Mouse (Mus musculus) E14TG2a.4 (cell line): ENCODE results near the gene Cpa4.

Experiments used
- CTCF ChIP-seq: conservative IDR thresholded peaks from 2 replicates; pipeline ENCODE4 v1.5.1; 2014; ENCODE audit warnings: low read length
- NANOG ChIP-seq: IDR thresholded peaks from 2 replicates; pipeline ENCODE4 v1.6.1; 2014; ENCODE audit warnings: borderline replicate concordance, low read length, mixed read lengths
- POU5F1 ChIP-seq: IDR thresholded peaks from 2 replicates; pipeline ENCODE4 v1.6.1; 2014; ENCODE audit warnings: low read length, borderline replicate concordance

DNA sequence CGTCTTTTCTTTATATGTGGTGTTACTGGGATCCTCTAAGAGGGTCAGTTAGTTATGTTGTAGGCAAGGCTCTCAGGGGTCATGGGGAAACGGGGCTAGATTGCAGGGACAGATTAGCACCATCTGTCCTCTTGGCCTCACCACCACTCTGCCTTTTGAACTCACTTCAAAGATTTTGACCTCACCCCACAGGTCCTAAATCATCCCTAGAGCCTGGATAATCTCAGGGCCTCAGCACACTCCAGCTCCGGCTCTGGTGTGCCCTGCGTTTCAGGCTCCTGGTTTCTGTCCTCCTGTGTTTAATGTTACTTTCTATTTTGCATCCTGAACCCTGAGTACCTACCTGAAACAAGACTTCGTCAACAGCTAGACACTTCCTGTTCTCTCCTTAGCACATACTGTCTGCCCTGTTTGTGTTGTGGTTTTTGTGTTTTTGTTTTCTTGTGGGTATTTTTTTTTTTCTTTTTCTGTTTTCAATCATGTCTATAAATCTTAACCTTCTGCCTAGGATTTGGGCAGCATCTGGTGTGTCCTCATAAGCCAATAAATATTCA, 23.8 kb downstream of the Cpa4 start:
- TF ChIP-seq CTCF (no peak), NANOG (no peak), POU5F1 (no peak)
